Mouse (Mus musculus) lung, adult 18-20 months (tissue): ENCODE results near the gene Bcl2l11.
"Not testable (repeated sequence)": the region's sequence is repeated elsewhere in the genome, so short reads cannot be mapped to it uniquely, and the experiment has no call there.

ENCODE experiments used
- DNase-seq, 2 experiments: peaks; one replicate each; pipeline ENCODE4 v3.0.0; 2022; ENCODE audit warnings: mixed read lengths in 2 of 2

Gene Bcl2l11

DNA sequence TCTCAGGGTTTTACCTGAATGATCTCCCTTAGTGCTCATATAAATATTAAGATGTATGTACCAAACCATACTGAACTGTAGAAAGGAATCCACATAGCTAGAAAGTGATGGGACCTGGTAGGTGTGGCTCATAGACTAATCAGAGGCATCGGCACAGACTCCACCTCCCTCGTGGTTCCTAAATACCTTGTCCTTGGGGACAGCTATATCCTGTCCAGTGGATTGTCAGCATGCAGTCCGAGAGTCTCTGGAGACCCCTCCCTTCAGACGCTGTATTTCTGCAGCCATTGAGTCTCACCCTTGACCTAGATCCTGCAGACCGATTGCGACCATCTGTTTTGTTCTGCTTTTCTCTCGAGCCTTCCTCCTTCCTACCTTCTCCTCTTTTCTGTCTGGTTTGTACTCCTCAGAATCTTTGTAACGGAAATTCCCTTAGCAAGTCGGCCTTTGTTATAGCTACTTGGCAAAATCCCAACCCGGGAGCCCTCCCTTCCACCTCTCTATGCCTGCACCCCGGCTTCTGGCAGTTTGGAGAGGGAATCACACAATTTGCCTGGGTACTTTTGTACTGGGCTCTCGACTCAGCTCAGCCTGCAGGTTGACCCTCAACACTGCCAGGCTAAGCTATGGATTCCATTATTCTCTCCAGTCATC lies 50.7 kb downstream of the Bcl2l11 start:
- DNase-seq: no peak

DNA sequence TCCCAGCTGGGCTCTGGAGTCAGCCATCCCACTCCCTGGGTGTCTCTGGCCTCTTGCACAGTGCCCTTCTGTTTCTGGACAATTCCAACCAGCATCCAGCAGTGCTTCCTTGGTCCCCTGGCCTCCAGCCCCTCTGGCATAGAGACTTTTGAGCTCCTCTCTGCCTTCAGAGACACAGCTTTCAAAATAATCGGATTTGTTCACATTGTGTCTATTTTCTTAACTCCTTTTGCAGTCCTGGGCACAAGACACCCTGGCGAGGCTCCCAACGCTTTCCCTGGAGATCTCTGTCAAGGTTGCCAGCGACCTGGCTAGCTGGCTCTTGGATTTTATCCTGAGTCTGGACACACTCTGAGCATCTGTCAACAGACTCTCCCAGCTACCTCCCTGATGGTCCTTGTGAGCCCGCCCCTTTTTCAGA lies 51.4 kb downstream of the Bcl2l11 start:
- no peak for DNase-seq

DNA sequence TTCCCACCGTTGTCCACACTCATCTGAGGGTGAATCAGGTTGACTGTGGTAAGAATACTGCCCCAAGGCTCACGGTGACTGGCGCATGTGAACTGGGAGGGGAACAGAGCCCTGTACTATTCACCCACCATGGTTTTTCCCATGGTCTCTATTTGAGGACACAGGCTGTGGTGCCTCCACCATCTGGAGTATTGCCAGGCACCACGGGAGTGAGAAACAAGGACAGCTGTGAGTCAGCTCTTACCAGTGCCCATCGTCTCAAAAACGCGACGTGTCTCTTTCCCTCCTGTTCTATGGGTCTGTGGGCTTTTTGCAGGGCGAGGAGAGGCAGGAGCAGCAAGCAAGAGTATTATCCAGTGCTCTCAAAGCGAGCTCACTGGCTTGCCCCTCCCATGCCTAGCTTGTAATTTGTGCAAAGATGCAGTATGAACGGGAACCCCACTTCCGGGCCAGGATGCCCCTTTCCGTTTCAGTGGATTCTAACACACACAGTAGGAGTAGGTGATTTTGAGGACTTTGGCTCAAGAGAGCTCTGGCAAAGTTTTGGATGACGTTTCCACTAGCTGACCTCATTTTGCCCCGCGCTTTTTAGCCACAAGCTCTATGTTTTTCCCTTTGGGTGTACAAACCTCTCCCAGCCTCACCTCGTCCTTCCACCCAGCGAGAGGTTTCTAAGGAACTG lies 53.4 kb downstream of the Bcl2l11 start:
- peak in 1 of 2 experiments; percentile 38 for DNase-seq

DNA sequence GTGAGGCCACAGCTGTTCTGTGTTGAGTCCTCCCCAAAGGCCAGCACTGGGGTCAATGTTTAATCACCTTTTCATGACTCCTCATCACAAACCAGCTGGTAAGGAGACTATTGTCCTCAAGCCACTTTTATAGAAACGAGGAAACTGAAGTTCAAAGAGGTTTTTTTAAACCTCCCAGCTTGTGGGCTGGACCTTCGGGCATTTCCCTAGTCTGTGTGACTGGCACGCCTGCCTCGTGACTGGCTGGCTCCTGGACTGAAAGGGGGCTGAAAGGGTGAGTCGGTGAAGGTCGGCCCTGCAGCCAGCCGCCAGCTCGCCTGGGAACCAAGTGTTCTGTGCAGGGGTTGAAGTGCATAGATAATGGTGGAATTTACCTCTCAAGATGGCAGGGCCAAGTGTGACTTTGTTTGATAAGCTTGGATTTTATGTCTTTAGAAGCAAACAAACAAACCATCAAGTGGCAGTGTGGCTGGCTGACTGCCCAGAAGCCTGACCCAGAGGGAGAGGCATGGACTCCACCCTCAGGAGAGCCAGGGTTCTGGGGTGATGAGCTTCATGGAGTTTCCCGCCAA lies 54.1 kb downstream of the Bcl2l11 start:
- peak; percentile 92 to 94 for DNase-seq

GRCm38 (mm10) chr2:128182181-128182580 lies 56.3 kb downstream of the Bcl2l11 start:
- DNase-seq: not testable (repeated sequence)

DNA sequence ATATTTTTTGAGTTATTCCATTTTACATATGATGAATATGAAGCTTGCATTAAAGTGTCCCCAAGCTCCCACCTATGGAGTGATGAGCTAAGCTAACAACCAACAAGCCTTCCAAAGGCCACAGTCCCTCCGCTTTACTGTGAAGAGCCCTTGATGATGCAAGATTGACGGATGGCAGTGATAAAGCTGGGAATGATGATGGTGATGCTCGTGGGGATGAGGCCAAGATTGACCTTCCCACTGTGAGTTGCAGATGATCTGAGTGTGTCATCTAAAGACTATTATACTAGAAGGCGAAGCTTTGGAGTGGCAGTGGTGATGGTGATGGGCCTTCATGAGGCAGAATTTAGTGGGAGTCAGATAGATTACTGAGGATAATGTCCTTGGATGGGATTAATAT lies 56.9 kb downstream of the Bcl2l11 start:
- no peak for DNase-seq

DNA sequence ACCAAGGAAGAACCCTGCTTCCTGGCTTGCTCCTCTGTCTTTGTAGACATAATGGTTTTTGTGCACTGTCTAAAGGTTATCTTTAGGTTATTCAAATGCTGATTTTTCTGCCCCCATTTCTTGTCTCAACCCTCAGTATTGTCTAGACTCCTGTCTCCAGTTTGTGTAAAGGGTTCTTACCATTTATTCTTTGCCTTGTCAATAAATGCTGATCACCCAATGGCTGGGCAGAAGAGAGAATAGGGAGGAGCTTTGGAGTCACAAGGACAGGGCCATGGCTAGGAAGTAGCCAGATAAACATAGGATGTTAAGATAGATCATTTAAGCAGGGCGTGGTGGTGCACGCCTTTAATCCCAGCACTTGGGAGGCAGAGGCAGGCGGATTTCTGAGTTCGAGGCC lies 57.9 kb downstream of the Bcl2l11 start:
- DNase-seq: no peak

- peak in 1 of 2 experiments; percentile 29 for DNase-seq
Observed at GRCm38 (mm10) chr2:128185942-128186341, 60.1 kb downstream of the Bcl2l11 start.

- DNase-seq: no peak
Observed at GRCm38 (mm10) chr2:128187277-128187676, 61.4 kb downstream of the Bcl2l11 start.

- no peak for DNase-seq
Observed at GRCm38 (mm10) chr2:128188461-128188860, 62.6 kb downstream of the Bcl2l11 start.

DNA sequence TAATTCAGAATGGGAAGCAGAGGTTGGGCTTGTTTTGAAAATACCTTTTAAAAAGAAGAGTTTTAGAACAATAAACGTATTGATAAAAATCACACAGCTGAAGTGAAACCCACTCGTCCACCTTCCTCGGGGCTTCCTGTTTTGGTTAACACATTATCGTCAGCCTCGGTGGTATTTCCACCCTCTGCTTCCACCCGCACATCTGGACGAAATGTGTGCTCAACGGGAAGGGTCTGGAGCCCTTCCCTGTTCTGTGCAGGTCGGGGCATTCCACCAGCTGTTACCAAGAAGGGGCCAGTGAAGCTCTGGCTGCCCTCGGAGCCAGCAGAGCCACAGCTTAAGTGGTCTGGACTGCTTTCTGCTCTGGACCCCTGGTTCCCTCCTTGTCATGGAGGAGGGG lies 63.9 kb downstream of the Bcl2l11 start:
- no peak for DNase-seq

GRCm38 (mm10) chr2:128190196-128190595 lies 64.4 kb downstream of the Bcl2l11 start:
- no peak for DNase-seq

DNA sequence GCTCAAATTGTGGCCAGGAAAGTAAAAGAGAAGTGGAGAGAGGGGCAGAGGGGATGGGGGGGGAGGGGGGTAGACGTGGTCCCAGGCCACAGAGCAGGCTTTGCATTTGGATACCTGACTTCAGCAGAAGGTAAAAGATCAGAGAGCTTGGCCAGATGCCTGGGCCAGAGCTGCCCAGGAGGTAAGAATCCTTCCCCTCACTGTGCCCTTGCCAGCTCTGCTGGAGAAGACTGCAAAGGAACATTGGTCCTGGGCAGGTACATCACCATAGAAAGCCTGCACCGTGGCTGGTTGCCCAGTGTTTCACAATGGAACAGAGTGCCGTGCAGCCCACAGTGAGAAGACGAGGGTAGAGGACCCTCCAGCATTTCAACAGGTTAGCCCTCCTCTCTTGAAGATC lies 67.6 kb downstream of the Bcl2l11 start:
- no peak for DNase-seq

DNA sequence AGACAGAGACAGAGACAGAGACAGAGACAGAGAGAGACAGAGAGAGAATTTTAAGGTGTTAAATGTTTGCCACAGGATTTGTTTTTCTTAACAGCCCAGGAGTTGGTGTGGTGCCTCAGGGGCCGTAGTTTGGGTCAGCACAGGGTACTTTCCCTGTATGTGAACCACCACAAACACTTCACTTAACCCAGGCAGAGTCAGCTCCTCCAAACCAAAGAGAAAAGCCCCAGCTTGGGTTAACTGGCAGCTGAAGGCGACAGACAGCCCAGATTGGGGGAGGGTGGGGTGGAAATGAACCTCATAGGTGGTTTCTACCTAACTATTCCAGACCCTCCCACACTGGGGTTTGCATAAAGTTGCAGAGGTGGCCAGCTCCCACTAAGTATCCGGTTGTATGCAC lies 71.5 kb downstream of the Bcl2l11 start:
- DNase-seq: no peak

- DNase-seq: no peak
Observed at GRCm38 (mm10) chr2:128203147-128203546, 77.3 kb downstream of the Bcl2l11 start.

DNA sequence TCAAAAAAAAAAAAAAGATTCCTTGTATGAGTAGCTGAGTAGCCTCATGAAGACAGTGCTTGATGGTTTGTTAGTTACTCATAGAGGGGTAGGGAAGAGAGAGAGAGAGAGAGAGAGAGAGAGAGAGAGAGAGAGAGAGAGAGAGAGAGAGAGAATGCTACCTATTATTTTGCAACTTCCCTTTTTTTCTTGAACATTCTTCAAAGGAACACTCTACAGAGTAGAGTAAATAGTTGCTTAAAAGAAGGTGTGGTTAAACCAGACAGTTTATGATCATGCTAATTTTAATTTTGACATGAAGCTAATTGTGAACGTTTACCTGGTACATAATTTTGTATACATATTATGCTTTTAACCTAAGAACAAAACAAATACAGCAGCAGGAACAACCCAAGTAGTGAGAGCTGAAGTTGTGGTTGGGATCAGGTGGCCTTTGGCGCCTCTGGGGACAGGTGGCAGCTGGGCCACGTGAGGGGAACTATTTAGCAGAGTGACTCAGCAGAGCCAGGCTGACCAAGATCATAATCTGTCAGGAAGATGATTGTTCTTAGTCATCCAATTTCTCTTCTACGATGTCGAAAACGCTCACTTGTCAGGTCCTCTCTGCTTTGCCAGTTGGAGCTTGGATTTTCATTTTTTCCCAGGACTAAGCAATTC lies 78.0 kb downstream of the Bcl2l11 start:
- peak; percentile 50 to 61 for DNase-seq

- no peak for DNase-seq
Observed at GRCm38 (mm10) chr2:128208541-128208940, 82.7 kb downstream of the Bcl2l11 start.

GRCm38 (mm10) chr2:128209841-128210329 lies 84.0 kb downstream of the Bcl2l11 start:
- DNase-seq: no peak

DNA sequence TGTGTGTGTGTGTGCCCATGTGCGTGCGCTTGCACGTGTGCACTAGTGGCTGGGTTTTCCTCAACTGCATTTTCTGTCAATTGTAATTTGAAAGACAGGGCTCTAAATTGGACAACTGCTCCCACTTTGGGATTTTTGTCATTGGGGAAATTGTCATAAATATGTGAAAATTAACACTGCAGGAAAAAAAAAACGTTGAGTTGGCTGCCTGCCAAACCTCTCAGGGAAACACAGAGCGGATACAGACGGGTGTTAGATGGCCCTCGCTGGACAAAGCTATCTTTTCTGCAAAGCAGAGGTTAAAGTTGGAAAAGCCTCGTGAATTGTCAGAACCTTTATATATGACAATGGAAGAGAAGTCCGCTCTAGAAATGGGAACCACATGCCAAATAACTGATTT lies 84.5 kb downstream of the Bcl2l11 start:
- no peak for DNase-seq

DNA sequence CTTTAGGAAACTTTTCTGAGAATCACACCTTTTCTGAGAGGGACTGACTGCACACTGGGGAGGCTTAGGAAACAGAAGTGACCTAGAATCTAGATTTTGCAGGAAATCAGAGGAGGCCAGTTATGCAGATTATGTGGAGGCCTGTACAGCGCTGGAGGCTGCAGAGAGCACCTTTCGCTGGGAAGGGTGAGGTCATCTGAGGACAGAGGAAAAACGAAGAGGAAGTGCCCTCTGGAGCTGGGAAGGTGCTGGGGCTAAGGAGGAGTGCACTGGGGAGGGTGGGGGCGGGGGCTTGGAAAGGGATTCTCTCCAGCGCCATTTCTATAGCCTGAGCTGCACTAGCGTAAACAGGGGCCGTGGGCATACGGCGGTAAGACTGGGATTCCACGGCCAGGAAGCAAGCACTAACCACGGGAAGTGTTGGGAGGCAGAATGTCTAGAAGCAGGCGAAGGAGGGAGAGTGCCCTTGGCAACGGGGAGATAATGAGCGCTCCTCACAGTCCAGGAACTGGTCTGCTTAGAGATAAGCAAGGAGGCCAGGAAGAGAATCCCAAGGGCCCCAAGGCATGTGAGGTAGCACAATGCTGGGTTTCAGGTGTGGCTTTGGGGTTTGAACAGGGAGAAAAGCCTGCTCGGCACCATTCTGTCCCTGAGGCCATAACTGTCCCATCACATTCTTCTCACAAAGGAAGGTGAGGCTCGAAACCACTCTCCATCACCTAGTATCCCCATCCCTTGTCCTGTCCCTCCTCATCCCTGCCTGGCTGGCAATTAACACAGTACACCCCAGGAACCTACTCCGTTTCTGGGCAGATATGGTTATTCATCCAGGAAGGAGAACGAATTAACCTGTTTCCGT lies 85.4 kb downstream of the Bcl2l11 start:
- DNase-seq: no peak

DNA sequence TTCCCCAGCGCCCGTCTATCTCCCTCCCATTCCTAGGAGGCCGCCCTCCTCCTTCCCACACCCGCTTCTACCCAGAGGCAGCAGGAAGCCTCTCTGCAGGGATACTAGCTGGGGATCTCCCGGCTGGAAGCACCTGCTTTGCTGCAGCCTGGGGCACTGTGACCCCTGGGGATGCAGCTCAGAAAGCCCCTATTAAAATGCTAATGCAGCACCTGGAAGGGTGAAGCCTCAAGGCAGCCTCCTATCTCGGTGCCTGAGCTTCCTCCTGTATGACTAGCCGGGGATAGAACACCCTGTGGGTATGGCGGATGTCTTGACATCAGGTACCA lies 86.0 kb downstream of the Bcl2l11 start:
- no peak for DNase-seq
